Mouse (Mus musculus) heart, postnatal 36 days (tissue): ENCODE measurements around the gene Grrp1. TPM values are rescaled to one million over a fixed set of nuclear protein-coding genes. Genes with fewer than 3 reads are reported as not detected.
"Not testable (repeated sequence)": the region's sequence is repeated elsewhere in the genome, so short reads cannot be mapped to it uniquely, and the experiment has no call there.

Experiments
- DNase-seq, 2 experiments: peaks; one replicate each; pipeline ENCODE4 v3.0.0; 2021 to 2022
- intact Hi-C: fragments of 180-260 bp; cut with DNase I; formaldehyde crosslinking; loops from one replicate; pipeline ENCODE4 v1.15.1; 2025
- total RNA-seq, 2 experiments: library from RNA; stranded (reverse); gene quantifications; 2 replicates each; pipeline ENCODE4 v1.2.3; 2021

Grrp1 gene
- total RNA-seq, 2 experiments from 2014 or later = 6.1 to 9.5 TPM

DNA sequence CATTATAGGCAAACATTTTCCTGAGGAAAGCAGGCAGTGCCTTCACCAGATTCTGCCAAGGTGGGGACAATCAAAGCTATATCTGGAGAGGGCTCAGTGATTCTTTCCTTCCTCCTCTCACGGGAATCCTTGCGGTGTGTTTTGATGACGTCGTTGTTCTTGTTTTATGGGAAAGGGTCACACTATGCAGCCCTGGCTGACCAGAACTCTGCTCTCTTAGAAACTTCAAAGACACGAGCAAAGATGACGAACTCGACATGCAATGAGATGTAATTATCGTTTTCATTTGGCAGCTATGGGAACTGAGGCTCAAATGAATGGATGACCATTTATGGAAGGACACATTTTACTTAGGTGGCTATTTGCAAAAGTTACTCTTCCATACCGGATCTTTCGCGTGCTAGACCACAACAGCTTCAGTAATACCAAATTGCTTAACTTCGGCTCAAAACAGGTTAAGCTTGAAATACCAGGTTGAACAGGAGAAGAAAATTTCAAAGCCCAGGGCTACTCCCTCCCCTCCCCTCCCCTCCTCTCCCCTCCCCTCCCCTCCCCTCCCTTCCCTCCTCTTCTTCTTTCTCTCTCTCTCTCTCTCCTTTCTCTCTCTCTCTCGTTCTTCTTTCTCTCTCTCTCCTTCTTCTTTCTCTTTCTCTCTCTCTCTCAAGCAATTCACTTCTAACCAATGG lies 19.0 kb upstream of the Grrp1 start:
- DNase-seq = no peak
- intact Hi-C loops = no loop called here

DNA sequence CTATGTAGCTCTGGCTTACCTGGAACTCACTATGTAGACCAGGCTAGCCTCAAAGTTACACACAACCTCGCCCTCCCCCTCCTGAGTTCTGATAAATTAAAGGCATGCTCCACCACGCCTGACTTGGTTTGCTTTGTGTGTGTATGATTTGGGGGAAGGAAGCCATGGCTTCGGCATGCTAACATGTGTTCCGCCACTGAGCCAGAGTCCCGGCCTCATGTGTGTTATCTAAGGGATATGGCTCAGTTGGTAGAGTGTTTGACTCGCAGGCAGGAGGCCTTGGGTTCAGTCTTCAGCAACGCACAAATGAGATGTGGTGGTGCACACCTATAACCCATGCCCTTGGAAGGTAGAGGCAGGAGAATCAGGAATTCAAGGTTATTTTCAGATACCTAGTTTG lies 18.1 kb upstream of the Grrp1 start:
- no peak for DNase-seq
- intact Hi-C loops = no loop called here

DNA sequence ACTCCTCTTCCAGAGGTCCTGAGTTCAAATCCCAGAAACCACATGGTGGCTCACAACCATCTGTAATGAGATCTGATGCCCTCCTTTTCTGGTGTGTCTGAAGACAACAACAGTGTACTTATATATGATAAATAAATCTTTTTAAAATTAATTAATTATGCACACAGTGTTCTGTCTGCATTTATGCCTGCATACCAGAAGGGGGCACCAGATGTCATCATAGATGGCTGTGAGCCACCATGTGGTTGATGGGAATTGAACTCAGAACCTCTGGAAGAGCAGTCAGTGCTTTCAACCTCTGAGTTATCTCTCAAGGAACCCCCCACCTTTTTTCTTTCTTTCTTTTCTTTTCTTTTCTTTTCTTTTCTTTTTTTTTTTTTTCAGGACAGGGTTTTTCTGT lies 15.7 kb upstream of the Grrp1 start:
- intact Hi-C loops = loop anchor here (2.0 kb wide), 1 partner anchor 19 kb away; no protein-coding TSS in a partner anchor
- not testable (repeated sequence) for DNase-seq

DNA sequence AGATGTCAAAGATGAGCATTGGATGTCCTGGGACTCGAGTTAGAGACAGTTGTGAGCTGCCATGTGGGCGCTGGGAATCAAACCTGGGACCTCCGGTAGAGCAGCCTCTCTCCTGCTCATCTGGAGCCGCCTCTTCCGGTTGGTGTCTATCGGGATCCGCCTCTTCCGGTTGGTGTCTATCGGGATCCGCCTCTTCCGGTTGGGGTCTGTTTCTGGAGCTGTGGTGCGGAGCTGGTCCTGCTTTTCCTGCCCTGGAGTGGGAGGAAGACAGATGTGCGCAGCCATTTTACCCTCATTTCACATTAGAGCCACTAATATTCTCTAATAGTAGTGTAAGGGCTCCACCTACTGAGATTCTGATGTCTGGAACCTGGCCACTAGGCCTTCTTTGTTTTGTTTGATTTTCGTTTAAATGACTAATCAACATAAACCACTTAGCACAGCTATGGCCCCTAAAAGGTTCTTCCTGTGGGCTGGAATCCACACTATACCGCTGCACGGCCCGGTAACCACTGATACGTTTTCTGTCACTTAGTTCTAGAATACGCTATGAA lies 14.3 kb upstream of the Grrp1 start:
- DNase-seq = no peak
- intact Hi-C loops = loop anchor here (1.0 to 2.0 kb wide), 2 partner anchors 17 to 81 kb away; partner anchors contain the start of gene Cep85

DNA sequence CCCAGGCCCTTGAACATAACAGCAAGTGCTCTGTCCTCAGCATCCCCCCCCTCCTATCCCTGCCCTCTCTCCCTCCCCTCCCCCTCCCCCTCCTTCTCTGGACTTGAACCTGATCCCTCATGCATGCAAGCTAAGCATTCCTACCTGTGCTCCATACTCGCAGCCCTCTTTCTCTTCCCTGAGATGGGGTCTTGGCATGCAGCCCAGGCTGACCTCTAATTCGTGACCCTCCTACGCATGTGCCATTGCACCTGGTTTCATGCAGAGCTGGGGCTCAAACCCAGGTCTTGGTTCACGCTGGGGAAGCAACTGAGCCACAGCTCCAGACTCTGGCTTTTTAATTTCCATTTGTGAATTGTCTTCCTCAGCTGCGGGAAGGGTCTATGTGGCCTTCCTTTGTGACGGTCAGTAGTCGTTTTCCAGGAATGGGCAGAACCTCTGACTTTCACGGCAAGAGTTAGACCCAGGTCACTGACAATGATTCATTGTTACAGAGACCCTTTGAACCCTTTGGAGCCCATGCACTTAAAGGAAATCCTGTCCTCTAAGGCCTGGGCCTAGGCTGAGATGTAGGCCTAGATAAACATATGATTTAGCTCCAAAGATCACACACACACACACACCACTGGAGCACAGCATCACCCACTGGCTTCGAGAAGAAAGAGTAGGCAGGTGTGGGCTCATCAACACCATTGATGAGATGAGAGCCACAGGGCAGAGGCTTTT lies 12.1 kb upstream of the Grrp1 start:
- DNase-seq = no peak
- intact Hi-C loops = no loop called here

DNA sequence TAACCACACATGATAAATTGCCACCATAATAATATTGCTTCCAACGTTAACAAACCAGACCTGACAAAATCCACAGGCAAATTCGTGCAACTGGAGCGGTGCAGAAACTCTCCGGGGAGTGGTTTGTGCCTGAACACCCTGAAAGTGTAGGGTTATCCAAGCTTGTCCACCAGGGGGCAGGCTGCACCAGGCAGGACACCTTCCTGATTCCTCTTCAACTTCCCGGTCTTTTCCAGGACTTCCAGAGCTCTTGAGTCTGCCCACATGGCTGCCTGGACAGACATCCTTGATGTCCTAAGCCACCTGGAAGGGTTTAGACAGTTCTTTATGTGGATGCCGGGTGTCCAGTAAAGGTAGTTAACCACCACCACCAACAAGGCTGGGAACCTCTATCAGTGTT lies 9.3 kb upstream of the Grrp1 start:
- DNase-seq = peak in 1 of 2 experiments; percentile 69
- intact Hi-C loops = loop anchor here (2.0 to 5.0 kb wide), 2 partner anchors 94 to 126 kb away; no protein-coding TSS in a partner anchor

DNA sequence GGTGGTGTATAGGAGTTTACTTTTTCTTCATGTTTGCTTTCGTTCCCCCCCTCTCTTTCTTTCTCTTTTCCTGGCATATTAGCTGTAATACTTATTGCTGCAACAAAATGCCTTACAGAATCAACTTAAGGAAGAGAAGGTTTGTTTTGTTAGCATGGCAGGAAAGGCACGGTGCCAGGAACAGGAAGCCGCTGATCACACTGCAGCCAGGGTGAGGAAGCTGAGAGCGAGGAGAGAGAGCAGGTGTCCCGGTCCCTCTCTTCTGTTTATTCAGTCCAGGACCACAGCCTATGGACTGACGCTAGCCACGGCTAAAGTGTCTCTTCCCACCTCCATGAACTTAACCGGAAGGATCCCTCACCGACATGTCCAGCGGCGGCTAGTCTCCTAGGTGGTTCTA lies 4.4 kb upstream of the Grrp1 start:
- no peak for DNase-seq
- intact Hi-C loops = no loop called here

DNA sequence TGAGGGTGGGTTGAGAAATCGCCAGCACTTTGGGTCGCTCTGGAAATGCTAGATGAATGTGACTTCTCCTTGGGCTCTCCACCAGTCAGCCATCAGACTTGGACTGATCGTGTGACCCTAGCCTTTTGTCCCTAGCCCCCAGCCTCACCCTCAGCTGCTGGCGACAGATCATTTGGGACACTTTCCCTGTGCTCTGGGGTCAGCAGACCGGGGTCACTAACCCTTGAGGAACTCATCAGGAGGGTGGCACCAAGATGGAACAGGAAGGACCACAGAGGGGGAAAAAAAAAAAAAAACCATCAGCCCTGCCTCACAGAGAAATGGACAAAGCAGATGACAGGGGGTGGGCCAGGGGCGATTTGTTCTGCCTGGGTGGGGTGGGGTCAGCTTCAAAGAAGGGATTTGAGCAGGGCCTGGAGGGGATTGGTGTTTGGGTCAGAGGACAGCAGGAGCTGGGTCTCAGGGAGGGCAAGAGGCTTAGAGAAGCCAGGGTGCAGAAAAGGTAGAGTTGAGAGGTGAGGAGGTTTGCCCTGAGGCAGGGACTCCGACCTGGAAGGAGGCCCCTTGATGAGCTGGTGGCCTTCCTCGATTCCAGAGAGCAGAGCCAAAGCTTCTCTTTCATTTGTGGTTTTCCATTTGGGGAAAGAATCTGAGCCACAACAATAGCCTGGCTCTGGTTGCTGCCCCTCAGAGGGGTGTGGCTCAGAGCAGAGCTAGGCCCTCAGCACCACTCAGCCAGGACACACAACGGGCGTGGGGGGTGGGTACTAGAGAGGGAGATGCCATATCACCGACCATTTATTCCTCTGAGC lies 3.5 kb upstream of the Grrp1 start:
- intact Hi-C loops = no loop called here
- no peak for DNase-seq

DNA sequence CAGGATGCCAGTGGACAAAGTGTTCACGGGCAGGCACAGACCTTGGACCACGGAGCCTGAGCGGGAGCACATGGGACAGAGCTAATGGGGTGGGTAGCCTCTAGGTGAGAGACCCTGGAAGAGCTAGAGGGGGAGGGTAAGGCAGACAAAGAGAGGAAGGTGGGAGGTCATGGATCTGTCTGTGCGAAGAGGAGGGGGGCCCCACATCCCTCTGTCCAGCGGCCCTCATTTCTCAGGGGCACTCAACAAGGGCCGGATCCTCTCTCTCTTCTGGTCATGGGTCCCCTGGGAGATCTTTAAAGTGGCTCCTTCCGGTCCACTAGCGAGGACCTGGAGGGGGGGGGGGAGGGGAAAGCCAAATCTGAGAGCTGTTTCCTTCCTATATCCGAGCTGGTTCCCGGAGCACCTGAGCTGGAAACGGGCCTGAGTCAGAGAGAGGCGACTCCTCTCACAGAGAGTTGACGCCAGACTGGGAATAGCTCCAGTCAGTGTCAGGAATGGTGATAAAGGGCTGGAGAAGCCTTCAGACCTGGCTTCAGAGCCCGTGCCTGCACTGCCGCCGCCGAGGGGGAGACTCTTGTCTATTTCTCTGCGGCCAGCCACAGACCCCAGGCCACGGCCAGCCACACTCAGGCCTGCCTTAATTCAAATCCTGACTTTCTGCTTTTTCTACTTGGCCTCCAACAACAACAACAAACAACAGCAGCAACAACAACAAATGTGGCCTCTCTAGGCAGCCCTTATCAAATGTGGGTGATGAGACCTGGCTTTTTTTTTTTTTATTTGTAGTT lies 2.7 kb upstream of the Grrp1 start:
- intact Hi-C loops = no loop called here

DNA sequence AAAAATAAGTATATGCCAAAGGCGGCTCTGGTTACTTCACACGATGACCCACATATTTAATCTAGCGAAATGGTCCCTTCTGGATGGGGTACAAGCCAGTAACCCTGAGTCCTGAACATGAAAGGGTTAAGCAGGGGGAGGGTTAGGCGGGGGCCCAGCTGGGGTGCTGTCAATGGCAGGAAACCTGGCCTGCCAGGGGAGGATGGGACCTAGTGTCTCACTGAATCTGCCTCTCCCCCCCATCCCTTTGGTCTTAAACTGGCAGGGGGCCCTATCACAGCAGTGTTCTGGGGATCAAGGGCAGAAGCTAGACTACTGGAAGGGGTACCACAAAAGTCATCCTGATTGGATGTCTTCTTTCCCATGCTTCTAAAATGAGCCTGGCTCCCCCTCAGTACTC lies 1.9 kb upstream of the Grrp1 start:
- intact Hi-C loops = no loop called here
- DNase-seq = no peak

More for the DNA sequence above, 2.7 kb upstream of the Grrp1 start:
- DNase-seq = peak; percentile 40 to 46

DNA sequence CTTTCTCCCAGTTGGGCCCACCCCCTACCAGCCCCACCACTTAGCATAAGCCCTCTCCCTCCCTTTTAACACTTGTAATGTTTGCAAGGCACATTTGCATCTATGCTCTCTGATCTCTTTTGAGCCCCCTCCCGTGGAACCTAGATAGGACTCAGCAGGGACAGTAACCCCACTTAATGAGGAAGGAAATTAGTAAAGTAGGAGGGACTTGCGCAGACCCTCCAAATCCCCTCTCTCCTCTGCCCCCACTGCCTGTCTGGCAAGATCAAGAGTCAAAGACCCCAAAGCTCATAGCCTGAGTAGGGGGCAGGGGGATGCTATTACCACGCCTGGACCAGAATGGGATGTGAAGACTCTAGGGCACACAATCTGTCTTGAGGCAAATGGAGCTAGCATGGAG lies 929 bp upstream of the Grrp1 start:
- intact Hi-C loops = no loop called here
- DNase-seq = no peak

DNA sequence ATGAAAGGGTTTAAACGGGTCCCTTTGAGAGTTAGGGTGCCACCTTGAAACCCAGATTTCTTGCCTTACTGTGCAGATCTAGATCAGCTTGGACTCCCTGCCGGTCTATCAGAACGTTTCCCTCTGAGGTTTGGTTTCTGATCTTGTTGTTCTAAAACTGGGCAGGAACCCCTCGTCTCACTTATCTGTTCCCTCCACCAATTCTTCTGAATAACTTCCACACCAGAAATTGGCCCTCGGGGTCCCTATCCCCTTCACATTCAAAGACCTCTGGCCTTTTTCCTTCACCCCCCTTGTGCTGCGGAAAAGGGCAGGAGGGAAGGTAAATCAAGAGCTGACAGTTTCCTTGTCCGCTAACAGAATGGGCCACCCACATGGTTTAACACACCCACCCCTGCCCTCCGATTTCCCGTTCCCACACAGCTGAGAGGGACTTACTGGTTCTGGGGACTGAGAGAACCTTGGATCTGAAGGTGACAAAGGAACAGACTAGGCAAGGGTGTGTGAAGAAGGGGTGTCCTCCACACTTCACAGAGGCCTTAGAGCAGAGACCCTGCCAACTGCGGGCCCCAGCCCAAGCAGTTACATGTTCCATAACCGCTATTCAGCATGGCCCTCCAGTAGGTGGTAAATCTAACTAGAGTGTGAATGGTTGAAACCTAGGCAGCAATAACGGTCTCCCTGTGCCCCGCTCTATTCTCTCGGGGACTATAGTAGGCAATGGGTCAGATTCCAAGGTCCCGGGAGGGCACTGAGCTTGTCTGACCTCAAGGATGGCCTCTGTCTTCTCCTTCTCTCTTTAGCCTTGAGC lies 790 bp downstream of the Grrp1 start:
- no peak for DNase-seq
- intact Hi-C loops = no loop called here

DNA sequence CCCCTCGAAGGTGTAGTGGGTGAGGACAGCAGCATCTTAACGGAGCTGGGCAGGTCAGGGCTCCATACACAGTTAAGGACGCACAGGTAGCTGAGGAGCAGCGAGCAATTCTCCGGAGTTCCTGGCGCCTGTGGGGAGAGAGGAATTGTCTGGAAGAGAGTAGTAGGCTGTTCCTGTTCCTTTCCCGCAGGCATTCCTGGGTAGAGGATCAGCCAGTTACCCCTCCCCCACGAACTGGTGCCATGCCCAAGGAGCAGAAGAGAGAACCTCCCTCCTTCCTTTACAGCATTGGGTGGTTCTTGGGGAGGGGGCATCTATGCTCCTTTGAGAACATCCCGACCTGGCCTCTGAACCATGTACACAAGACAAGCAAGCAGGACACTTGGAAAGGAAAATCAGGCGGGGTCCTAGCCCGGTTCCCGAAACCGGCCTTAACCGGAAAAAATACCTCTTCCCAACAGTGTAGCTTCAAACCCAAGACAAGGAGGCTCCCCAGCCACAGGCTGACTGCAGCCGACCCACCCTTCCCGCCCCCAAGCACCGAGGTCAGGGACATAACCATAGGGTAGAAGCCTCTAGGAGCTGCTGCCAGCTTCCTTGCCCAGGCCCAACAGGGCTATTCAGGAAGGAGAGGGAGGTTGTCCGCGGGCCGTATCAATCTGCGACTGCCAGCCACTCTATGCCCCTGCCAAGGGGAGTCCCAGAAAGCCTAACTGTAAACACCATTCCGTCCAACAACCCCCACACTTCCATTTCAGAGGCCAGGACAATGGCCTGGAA lies 1.6 kb downstream of the Grrp1 start:
- intact Hi-C loops = no loop called here
- peak; percentile 32 to 36 for DNase-seq

DNA sequence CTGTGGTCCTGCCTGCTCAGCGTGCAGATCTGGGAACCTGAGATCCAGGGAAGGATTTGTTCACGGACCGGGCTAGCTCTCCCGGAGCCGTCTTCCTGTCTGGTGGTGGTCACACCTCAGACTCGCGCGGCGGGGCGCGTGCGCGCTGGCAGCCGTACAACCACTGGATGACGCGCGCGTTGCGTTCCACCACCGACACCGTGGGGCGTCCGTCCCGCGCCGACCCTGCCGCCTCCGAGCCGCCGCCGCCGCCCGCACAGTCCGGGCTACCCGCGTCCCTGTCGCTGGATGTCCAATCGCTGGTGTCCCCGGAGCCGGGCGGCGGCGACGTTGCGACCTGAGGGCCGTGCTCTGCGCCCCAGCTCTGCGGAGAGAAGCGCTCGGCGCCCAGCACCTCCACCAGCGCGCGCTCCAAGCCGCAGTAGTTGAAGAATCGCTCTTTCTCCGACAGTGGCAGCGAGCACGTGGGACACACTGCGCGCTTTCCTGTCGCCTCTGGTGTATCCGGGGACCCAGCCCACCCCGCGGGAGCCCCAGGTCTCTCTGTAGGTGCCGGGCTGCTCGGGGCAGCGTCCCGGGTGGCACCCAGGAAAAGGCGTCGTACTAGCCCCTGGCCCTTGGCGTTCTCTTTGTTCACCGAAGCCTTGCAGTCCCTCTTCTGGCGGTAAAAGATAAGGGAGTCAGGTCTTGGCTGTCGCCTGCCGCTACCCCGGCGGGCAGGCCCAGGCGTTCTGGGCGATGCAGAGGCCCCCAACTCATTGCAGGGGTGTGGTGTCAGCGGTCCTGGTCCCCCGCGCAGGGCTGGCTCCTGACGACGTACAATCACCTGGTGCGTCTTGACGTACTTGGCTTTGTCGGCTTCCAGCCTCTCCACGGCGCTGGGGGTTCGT lies 2.4 kb downstream of the Grrp1 start:
- DNase-seq = peak; percentile 42 to 49
- intact Hi-C loops = loop anchor here (2.0 kb wide), 1 partner anchor 17 kb away; no protein-coding TSS in a partner anchor

DNA sequence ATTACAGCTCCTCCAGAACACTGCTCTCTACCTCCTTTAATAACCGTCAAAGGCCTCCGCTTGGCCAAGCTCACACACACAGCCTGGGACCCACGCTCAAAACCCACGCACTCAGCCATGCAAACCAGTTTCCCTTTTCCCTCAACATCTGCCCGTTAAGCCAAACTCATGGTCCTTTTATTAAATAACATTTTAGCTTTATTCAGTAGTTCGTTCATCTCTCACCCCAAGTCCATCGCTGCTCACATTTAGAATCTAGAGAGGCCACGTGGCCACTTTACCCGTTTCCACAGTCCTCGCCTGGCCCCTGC lies 3.0 kb downstream of the Grrp1 start:
- intact Hi-C loops = loop anchor here (2.0 kb wide), 1 partner anchor 18 kb away; no protein-coding TSS in a partner anchor

DNA sequence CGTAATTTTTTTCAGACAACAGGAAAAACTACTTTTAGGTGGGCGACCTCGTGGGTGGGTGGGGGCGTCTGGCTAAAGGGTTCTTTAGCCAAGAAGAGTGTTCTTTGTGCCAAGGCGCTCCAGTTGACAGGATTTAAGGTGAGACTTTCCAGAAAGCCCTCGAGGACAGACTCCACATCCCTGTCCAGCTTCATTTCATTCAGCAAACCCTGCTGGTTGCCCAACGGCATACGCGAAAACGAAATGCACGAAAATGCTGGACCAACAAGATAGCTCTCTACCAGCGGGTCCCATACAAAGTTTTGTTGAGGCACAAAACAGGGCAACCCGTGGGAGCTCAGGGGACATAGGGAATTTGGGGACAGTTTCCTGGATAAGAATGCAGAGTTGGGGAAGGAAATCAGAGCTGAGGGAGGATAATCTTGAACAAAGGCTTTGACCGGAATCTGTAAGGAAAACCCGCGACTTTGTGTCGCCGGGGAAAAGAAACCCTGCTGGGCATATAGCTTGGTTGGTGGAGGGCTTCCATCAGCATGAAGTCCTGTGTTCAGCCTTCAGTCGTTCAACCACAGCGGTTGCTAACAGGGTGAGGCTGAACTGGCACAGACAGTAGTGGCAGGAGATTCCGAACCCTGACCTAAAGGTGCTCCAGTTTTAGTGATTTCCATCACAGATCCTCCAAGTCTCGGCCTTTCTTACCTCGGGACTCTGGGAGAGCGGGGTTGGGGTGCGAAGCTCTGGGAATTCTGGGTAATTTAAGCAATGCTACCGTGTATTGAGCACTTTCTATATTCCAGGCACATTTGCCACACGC lies 3.6 kb downstream of the Grrp1 start:
- no peak for DNase-seq
- intact Hi-C loops = loop anchor here (2.0 kb wide), 1 partner anchor 18 kb away; no protein-coding TSS in a partner anchor

More for the DNA sequence above, 3.0 kb downstream of the Grrp1 start:
- no peak for DNase-seq
